Mouse (Mus musculus): ENCODE results near the gene Epn2. TPM values are rescaled to one million over a fixed set of nuclear protein-coding genes. Genes with fewer than 3 reads are reported as not detected.

The Epn2 gene
- 34.3 and 39.0 TPM in 2 replicates for polyA plus RNA-seq (2016; fragmentation: Nextera tagmentation; extraction: Ambion mirVana)

GRCm38 (mm10) chr11:61578983-61579877, at the start of gene Epn2:
Gene Epn2, minus strand, starts transcription at chr11:61579687.
- Histone ChIP-seq H3K27me3 (0 out of 2 replicates have a peak, but pooled peaks cover 5% of the 10 kb centered on the region), H3K9me3 (peaks cover 6% of the 10 kb centered on the region; the same call in 1 of the 2 replicates), H3K9ac (replicated peaks) (peak within 1 kb of the TSS; percentile 93), H3K27ac (replicated peaks) (peak within 1 kb of the TSS; percentile 89), H3K4me3 (peak within 1 kb of the TSS; percentile 93), H3K4me2 (replicated peaks) (peak within 1 kb of the TSS; percentile 86), H3K4me1 (peaks cover 12% of the 10 kb centered on the region), H3K36me3 (0 out of 2 replicates have a peak, but pooled peaks cover 6% of the 10 kb centered on the region)
- WGBS, result 1% methylated on average over 65 of the region's 93 CpGs
- ATAC-seq (ENCODE audit: low FRiP score, low read depth), result peak; percentile 94

GRCm38 (mm10) chr11:61626509-61626908, 47.0 kb upstream of the Epn2 start:
- WGBS, result 90% methylated on average over 1 of the region's 1 CpGs
- no peak overlapping the region for H3K4me2 ChIP-seq (replicated peaks)
- H3K9ac ChIP-seq (replicated peaks), result no peak overlapping the region
- ATAC-seq (ENCODE audit: low FRiP score, low read depth), result no peak
- H3K9me3 ChIP-seq, result no peaks in the 10 kb centered on the region
- no peak overlapping the region for H3K4me3 ChIP-seq
- no peaks in the 10 kb centered on the region for H3K27me3 ChIP-seq
- H3K4me1 ChIP-seq, result no peaks in the 10 kb centered on the region
- H3K27ac ChIP-seq (replicated peaks), result no peak overlapping the region
- H3K36me3 ChIP-seq, result no peaks in the 10 kb centered on the region

DNA sequence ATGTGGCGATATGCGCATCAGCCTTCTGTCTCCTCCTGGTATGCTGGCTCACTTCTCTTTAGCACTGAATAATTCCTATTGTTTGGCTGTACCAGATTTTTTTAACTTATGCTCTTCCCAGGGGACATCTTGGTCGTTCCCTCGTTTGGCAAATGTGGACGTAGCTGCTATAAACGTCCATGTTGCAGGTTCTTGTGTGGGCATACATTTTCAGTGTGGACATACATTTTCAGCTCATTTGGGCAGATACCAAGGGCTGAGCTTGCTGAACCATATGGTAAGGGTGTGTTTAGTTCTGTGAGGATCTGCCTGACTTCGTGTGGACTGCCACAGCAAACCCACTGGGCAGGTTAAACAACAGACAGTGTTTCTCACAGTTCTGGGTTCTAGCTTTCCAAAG, 45.6 kb upstream of the Epn2 start:
- H3K36me3 ChIP-seq, result no peaks in the 10 kb centered on the region
- 84% methylated on average over 7 of the region's 7 CpGs for WGBS

GRCm38 (mm10) chr11:61620762-61621161, 41.3 kb upstream of the Epn2 start:
- Histone ChIP-seq H3K4me2 (replicated peaks) (peak overlapping the region; percentile 70), H3K4me1 (peaks cover 13% of the 10 kb centered on the region), H3K9me3 (no peaks in the 10 kb centered on the region), H3K4me3 (no peak overlapping the region), H3K27ac (replicated peaks) (no peak overlapping the region), H3K9ac (replicated peaks) (no peak overlapping the region), H3K27me3 (no peaks in the 10 kb centered on the region), H3K36me3 (no peaks in the 10 kb centered on the region)
- no peak for ATAC-seq (ENCODE audit: low FRiP score, low read depth)
- WGBS, result 70% methylated on average over 8 of the region's 8 CpGs

More for the DNA sequence above, 45.6 kb upstream of the Epn2 start:
- Histone ChIP-seq H3K27me3 (no peaks in the 10 kb centered on the region), H3K4me3 (no peak overlapping the region), H3K9me3 (no peaks in the 10 kb centered on the region), H3K4me1 (peaks cover 2% of the 10 kb centered on the region), H3K9ac (replicated peaks) (no peak overlapping the region), H3K4me2 (replicated peaks) (no peak overlapping the region), H3K27ac (replicated peaks) (no peak overlapping the region)
- ATAC-seq (ENCODE audit: low FRiP score, low read depth), result no peak

DNA sequence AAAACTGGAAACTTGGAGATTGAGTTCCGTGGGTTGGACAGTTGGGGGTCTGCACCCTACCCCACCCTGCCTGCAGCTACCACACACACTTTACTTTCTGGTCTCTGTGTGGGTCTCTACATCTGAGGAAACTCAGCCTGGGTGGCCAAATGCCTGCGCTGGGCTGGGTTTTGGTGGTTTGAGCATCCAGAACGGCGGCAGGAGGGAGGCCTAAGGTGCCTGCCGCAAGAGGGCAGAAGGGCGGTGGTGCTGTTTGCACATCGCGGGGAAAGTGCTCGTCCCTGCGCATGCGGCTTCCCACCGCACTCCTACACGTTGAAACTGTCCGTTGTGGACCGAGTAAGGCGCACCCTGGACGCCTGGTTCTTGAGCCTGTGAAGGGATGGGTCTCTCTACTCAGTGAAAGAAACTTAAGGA, 40.8 kb upstream of the Epn2 start:
- Histone ChIP-seq H3K4me3 (peak overlapping the region; percentile 45), H3K27ac (replicated peaks) (no peak overlapping the region)
- under 1% methylated on average over 16 of the region's 17 CpGs for WGBS

DNA sequence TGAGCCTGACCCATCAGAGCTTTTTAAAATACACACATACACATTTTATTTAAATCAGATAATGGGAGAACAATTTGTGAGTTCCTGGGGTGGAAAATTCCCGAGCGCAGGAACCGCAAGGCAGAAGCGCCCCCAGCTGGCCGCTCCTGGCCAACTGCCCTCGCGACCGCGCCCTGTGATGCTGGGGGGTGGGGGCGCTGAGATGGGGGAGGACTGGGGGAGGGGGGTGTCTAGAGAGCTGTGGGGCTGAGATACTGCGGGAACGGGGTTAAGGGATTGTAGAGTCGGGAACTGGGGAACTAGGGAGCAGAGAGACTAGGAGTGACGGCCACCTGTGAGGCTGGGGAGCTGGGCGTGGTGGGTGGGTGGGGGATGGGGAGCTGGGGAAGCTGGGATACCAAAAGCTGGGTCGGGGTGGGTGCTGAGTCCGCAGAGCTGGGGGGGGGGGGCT, 40.3 kb upstream of the Epn2 start:
- Histone ChIP-seq H3K36me3 (no peaks in the 10 kb centered on the region), H3K4me2 (replicated peaks) (peak overlapping the region; percentile 70), H3K9ac (replicated peaks) (peak overlapping the region; percentile 39), H3K4me1 (peaks cover 15% of the 10 kb centered on the region), H3K27ac (replicated peaks) (no peak overlapping the region), H3K27me3 (0 out of 2 replicates have a peak, but pooled peaks cover 7% of the 10 kb centered on the region), H3K4me3 (peak overlapping the region; percentile 45), H3K9me3 (no peaks in the 10 kb centered on the region)
- WGBS, result 0% methylated on average over 10 of the region's 17 CpGs
- ATAC-seq (ENCODE audit: low FRiP score, low read depth), result peak; percentile 47; the same call in 1 of the 2 replicates

More for the DNA sequence above, 40.8 kb upstream of the Epn2 start:
- peak; percentile 74 for ATAC-seq (ENCODE audit: low FRiP score, low read depth)
- no peaks in the 10 kb centered on the region for H3K9me3 ChIP-seq
- no peaks in the 10 kb centered on the region for H3K36me3 ChIP-seq
- peak overlapping the region; percentile 39 for H3K9ac ChIP-seq (replicated peaks)
- peak overlapping the region; percentile 70 for H3K4me2 ChIP-seq (replicated peaks)
- peaks cover 15% of the 10 kb centered on the region for H3K4me1 ChIP-seq
- 0 out of 2 replicates have a peak, but pooled peaks cover 3% of the 10 kb centered on the region for H3K27me3 ChIP-seq

GRCm38 (mm10) chr11:61619356-61619755, 39.9 kb upstream of the Epn2 start:
- peaks cover 15% of the 10 kb centered on the region for H3K4me1 ChIP-seq
- H3K4me2 ChIP-seq (replicated peaks), result peak overlapping the region; percentile 70
- ATAC-seq (ENCODE audit: low FRiP score, low read depth), result no peak
- peak overlapping the region; percentile 39; the same call in 1 of the 2 replicates for H3K9ac ChIP-seq (replicated peaks)
- H3K4me3 ChIP-seq, result peak overlapping the region; percentile 45
- 11% methylated on average over 6 of the region's 6 CpGs for WGBS
- no peaks in the 10 kb centered on the region for H3K9me3 ChIP-seq
- no peaks in the 10 kb centered on the region for H3K36me3 ChIP-seq
- 0 out of 2 replicates have a peak, but pooled peaks cover 8% of the 10 kb centered on the region for H3K27me3 ChIP-seq
- no peak overlapping the region for H3K27ac ChIP-seq (replicated peaks)

GRCm38 (mm10) chr11:61618571-61618970, 39.1 kb upstream of the Epn2 start:
- H3K4me3 ChIP-seq, result no peak overlapping the region
- H3K4me2 ChIP-seq (replicated peaks), result no peak overlapping the region
- no peaks in the 10 kb centered on the region for H3K9me3 ChIP-seq
- H3K27ac ChIP-seq (replicated peaks), result no peak overlapping the region
- H3K4me1 ChIP-seq, result peaks cover 15% of the 10 kb centered on the region
- 0 out of 2 replicates have a peak, but pooled peaks cover 8% of the 10 kb centered on the region for H3K27me3 ChIP-seq
- H3K36me3 ChIP-seq, result no peaks in the 10 kb centered on the region
- 82% methylated on average over 8 of the region's 8 CpGs for WGBS
- no peak overlapping the region for H3K9ac ChIP-seq (replicated peaks)
- ATAC-seq (ENCODE audit: low FRiP score, low read depth), result no peak

GRCm38 (mm10) chr11:61618131-61618530, 38.6 kb upstream of the Epn2 start:
- no peak overlapping the region for H3K27ac ChIP-seq (replicated peaks)
- H3K4me2 ChIP-seq (replicated peaks), result no peak overlapping the region
- H3K9me3 ChIP-seq, result no peaks in the 10 kb centered on the region
- no peak for ATAC-seq (ENCODE audit: low FRiP score, low read depth)
- no peak overlapping the region for H3K4me3 ChIP-seq
- WGBS, result 89% methylated on average over 8 of the region's 8 CpGs
- H3K27me3 ChIP-seq, result 0 out of 2 replicates have a peak, but pooled peaks cover 8% of the 10 kb centered on the region
- no peak overlapping the region for H3K9ac ChIP-seq (replicated peaks)
- no peaks in the 10 kb centered on the region for H3K36me3 ChIP-seq
- H3K4me1 ChIP-seq, result peaks cover 15% of the 10 kb centered on the region

DNA sequence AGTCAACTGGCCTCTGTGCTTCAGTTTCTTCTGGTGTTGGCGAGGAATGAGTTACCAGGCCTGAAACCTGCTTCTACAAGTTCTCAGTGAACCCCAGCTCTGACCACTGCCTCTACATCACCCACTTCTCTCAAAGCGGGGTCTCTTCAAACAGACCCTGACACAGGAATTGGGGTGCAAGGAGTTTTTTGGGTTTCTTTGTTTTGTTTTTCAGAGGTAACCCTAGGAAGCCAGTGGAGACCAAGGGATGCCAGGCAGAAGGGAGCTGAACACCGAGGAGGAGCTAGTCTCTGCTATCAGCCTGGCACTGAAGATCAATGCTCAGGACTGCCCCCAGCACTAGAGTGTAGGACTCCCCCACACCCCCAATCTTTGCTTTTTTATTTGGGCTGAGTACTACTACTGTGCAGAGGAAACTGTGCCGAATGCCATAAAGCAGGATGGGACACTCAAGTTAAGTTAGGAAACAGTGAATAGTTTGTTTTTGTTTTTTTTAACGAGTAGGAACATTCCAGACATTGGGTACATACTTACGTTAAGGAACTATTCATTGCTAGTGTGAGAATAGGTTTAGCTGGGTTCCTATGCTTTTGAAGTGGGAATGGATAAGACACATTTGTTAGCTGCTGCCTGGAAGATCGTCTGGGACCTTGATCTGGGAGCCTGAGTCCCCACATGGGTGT, 37.9 kb upstream of the Epn2 start:
- 0 out of 2 replicates have a peak, but pooled peaks cover 8% of the 10 kb centered on the region for H3K27me3 ChIP-seq
- H3K4me3 ChIP-seq, result no peak overlapping the region
- H3K27ac ChIP-seq (replicated peaks), result no peak overlapping the region
- H3K36me3 ChIP-seq, result no peaks in the 10 kb centered on the region
- H3K4me1 ChIP-seq, result peaks cover 15% of the 10 kb centered on the region
- no peak overlapping the region for H3K4me2 ChIP-seq (replicated peaks)
- ATAC-seq (ENCODE audit: low FRiP score, low read depth), result no peak
- 87% methylated on average over 7 of the region's 7 CpGs for WGBS
- no peak overlapping the region for H3K9ac ChIP-seq (replicated peaks)
- H3K9me3 ChIP-seq, result no peaks in the 10 kb centered on the region

DNA sequence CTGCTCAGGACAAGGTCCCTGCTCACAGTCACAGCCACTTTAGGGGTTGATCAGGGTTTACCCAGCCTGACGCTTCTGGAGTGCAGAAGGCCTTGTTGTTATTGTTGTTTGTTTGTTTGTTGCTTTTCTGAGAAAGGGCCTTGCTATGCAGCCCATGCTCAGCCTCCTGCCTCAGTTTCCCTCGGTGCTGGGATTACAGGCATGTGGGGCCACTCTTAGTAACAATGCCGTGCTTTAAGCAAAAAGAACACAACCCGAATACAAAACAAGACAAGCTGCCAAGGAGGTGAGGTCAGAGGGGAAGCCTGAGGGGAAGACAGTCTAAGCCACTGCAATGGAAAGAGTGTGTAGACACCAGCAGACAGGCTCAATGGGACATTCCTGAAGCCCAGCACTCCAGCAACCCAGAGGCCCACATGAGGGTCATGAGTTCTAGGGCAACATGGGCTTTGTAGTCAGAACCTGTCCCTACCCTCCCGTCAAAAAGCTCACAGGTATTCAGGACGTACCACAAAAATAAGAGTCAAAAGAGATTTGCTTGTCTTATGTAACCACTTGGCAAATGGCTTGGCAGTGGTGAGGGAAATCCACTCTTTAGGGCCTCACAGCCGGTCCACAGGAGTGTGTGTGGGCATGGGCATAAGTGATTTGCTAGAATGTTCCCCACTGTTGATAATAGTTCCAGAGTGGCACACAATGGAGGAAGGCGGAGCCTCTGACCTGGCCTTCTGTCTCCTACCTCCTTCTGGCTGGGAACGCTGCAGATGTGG, 37.2 kb upstream of the Epn2 start:
- Histone ChIP-seq H3K27me3 (0 out of 2 replicates have a peak, but pooled peaks cover 8% of the 10 kb centered on the region), H3K9ac (replicated peaks) (no peak overlapping the region), H3K4me3 (no peak overlapping the region), H3K4me2 (replicated peaks) (no peak overlapping the region), H3K9me3 (no peaks in the 10 kb centered on the region), H3K36me3 (no peaks in the 10 kb centered on the region), H3K27ac (replicated peaks) (no peak overlapping the region), H3K4me1 (peaks cover 15% of the 10 kb centered on the region)
- ATAC-seq (ENCODE audit: low FRiP score, low read depth), result no peak
- 59% methylated on average over 9 of the region's 9 CpGs for WGBS
